Mouse (Mus musculus): Measurements from ENCODE around the gene Tenm2.

Gene Tenm2

GRCm38 (mm10) chr11:36335147-36335546 lies 900.6 kb downstream of the Tenm2 start:
- no peak for DNase-seq

- no peak for DNase-seq
Observed at GRCm38 (mm10) chr11:36334100-36334735, 901.5 kb downstream of the Tenm2 start.

GRCm38 (mm10) chr11:36332222-36332621 lies 903.5 kb downstream of the Tenm2 start:
- no peak for DNase-seq

- no peak for DNase-seq
Observed at GRCm38 (mm10) chr11:36331408-36332178, 904.2 kb downstream of the Tenm2 start.

GRCm38 (mm10) chr11:36327243-36327642 lies 908.5 kb downstream of the Tenm2 start:
- no peak for DNase-seq

GRCm38 (mm10) chr11:36309317-36309716 lies 926.4 kb downstream of the Tenm2 start:
- no peak for DNase-seq

- no peak for DNase-seq
Observed at GRCm38 (mm10) chr11:36307276-36307675, 928.5 kb downstream of the Tenm2 start.

GRCm38 (mm10) chr11:36305348-36305950 lies 930.3 kb downstream of the Tenm2 start:
- no peak for DNase-seq

- no peak for DNase-seq
Observed at GRCm38 (mm10) chr11:36302913-36303371, 932.8 kb downstream of the Tenm2 start.

GRCm38 (mm10) chr11:36302096-36302495 lies 933.7 kb downstream of the Tenm2 start:
- no peak for DNase-seq

- no peak for DNase-seq
Observed at GRCm38 (mm10) chr11:36296568-36296967, 939.2 kb downstream of the Tenm2 start.

- DNase-seq, result peak; percentile 24
Observed at GRCm38 (mm10) chr11:36292206-36292605, 943.6 kb downstream of the Tenm2 start.

GRCm38 (mm10) chr11:36286246-36286645 lies 949.5 kb downstream of the Tenm2 start:
- no peak for DNase-seq

- no peak for DNase-seq
Observed at GRCm38 (mm10) chr11:36280533-36280932, 955.2 kb downstream of the Tenm2 start.

GRCm38 (mm10) chr11:36277903-36278215 lies 957.9 kb downstream of the Tenm2 start:
- no peak for DNase-seq

- peak; percentile 39 for DNase-seq
Observed at GRCm38 (mm10) chr11:36277192-36277902, 958.4 kb downstream of the Tenm2 start.

- DNase-seq, result no peak
Observed at GRCm38 (mm10) chr11:36276015-36276414, 959.7 kb downstream of the Tenm2 start.

GRCm38 (mm10) chr11:36272149-36272548 lies 963.6 kb downstream of the Tenm2 start:
- DNase-seq, result no peak

GRCm38 (mm10) chr11:36269945-36270344 lies 965.8 kb downstream of the Tenm2 start:
- no peak for DNase-seq

GRCm38 (mm10) chr11:36264776-36265466 lies 970.8 kb downstream of the Tenm2 start:
- DNase-seq, result peak; percentile 53

- no peak for DNase-seq
Observed at GRCm38 (mm10) chr11:36263840-36264239, 971.9 kb downstream of the Tenm2 start.

- no peak for DNase-seq
Observed at GRCm38 (mm10) chr11:36257187-36257586, 978.6 kb downstream of the Tenm2 start.

- DNase-seq, result no peak
Observed at GRCm38 (mm10) chr11:36256747-36257146, 979.0 kb downstream of the Tenm2 start.
